Mouse (Mus musculus) right cerebral cortex, postnatal 25 days (tissue): ENCODE measurements around the gene Mfng.

ENCODE experiments used
- DNase-seq: peaks from one replicate; pipeline ENCODE4 v3.0.0; 2022

Mfng gene

GRCm38 (mm10) chr15:78773290-78773729 lies at the start of gene Mfng:
Gene Mfng, minus strand, starts transcription at chr15:78773475.
- peak; percentile 49 for DNase-seq

GRCm38 (mm10) chr15:78816074-78816391 lies 42.8 kb upstream of the Mfng start:
- no peak for DNase-seq

- DNase-seq = no peak
Observed at GRCm38 (mm10) chr15:78815314-78816073, 42.2 kb upstream of the Mfng start.

- DNase-seq = no peak
Observed at GRCm38 (mm10) chr15:78813603-78814002, 40.3 kb upstream of the Mfng start.

- no peak for DNase-seq
Observed at GRCm38 (mm10) chr15:78810146-78810545, 36.9 kb upstream of the Mfng start.

- DNase-seq = no peak
Observed at GRCm38 (mm10) chr15:78809739-78810138, 36.5 kb upstream of the Mfng start.

- DNase-seq = no peak
Observed at GRCm38 (mm10) chr15:78808980-78809379, 35.7 kb upstream of the Mfng start.

GRCm38 (mm10) chr15:78807141-78807540 lies 33.9 kb upstream of the Mfng start:
- DNase-seq = no peak

- no peak for DNase-seq
Observed at GRCm38 (mm10) chr15:78806614-78807013, 33.3 kb upstream of the Mfng start.

GRCm38 (mm10) chr15:78805351-78805750 lies 32.1 kb upstream of the Mfng start:
- no peak for DNase-seq

- no peak for DNase-seq
Observed at GRCm38 (mm10) chr15:78804326-78804725, 31.1 kb upstream of the Mfng start.

GRCm38 (mm10) chr15:78803499-78803900 lies 30.2 kb upstream of the Mfng start:
- DNase-seq = no peak

GRCm38 (mm10) chr15:78802776-78803391 lies 29.6 kb upstream of the Mfng start, which contains the start of gene Card10:
Gene Card10, minus strand, starts transcription at chr15:78803042.
- no peak for DNase-seq

- DNase-seq = no peak
Observed at GRCm38 (mm10) chr15:78801971-78802741, 28.9 kb upstream of the Mfng start.

GRCm38 (mm10) chr15:78801571-78801970 lies 28.3 kb upstream of the Mfng start:
- DNase-seq = no peak

GRCm38 (mm10) chr15:78799029-78799428 lies 25.8 kb upstream of the Mfng start:
- peak; percentile 43 for DNase-seq

- DNase-seq = no peak
Observed at GRCm38 (mm10) chr15:78797060-78797329, 23.7 kb upstream of the Mfng start.

GRCm38 (mm10) chr15:78796196-78797059 lies 23.2 kb upstream of the Mfng start:
- DNase-seq = no peak

GRCm38 (mm10) chr15:78790990-78791389 lies 17.7 kb upstream of the Mfng start:
- no peak for DNase-seq

GRCm38 (mm10) chr15:78790451-78790850 lies 17.2 kb upstream of the Mfng start:
- DNase-seq = no peak

GRCm38 (mm10) chr15:78789721-78790323 lies 16.5 kb upstream of the Mfng start:
- no peak for DNase-seq

GRCm38 (mm10) chr15:78788042-78788441 lies 14.8 kb upstream of the Mfng start:
- DNase-seq = no peak
